Mouse (Mus musculus) CH12.LX (cell line): Measurements from ENCODE around the gene Creb5. TPM values are rescaled to one million over a fixed set of nuclear protein-coding genes. Genes with fewer than 3 reads are reported as not detected.

ENCODE experiments used
- DNase-seq: peaks from one replicate; pipeline ENCODE4 v3.0.0-alpha.2; 2013; ENCODE audit errors: extremely low read depth
- H3K27ac ChIP-seq: 2 replicates; pipeline ENCODE4 v1.5.1; 2012; ENCODE audit warnings: low read depth, mild to moderate bottlenecking, control low read depth, moderate library complexity; ENCODE audit not compliant: insufficient read depth
- H3K27me3 ChIP-seq: replicated peaks from 2 replicates; pipeline ENCODE3; 2012; ENCODE audit warnings: inconsistent platforms
- H3K36me3 ChIP-seq, 2 experiments: replicated peaks in 1 of 2; 2 replicates each; pipeline versions ENCODE3 to v1.6.1; 2012; ENCODE audit warnings: inconsistent platforms in 1 of 2, low read length in 1 of 2, mild to moderate bottlenecking in 1 of 2, mixed read lengths in 1 of 2, moderate library complexity in 1 of 2; ENCODE audit not compliant: control insufficient read depth in 1 of 2, insufficient read depth in 1 of 2
- H3K4me1 ChIP-seq, 2 experiments: 2 replicates each; pipeline ENCODE4 v1.6.1; 2012; ENCODE audit warnings: inconsistent platforms in 1 of 2, moderate library complexity in 1 of 2; ENCODE audit not compliant: insufficient read depth in 2 of 2, control insufficient read depth in 1 of 2
- H3K4me2 ChIP-seq: 2 replicates; pipeline ENCODE4 v1.6.1; 2012; ENCODE audit warnings: low read depth, mild to moderate bottlenecking, control low read depth; ENCODE audit not compliant: poor library complexity, insufficient read depth, severe bottlenecking
- H3K4me3 ChIP-seq, 3 experiments: fragments of 150-350 bp in 1 of 3; sonication (generic) in 1 of 3; replicated peaks in 1 of 3; 2 replicates each; pipeline versions ENCODE3 to v1.5.1; 2011 to 2012; ENCODE audit warnings: low read depth in 2 of 3, low read length in 2 of 3, mild to moderate bottlenecking in 2 of 3, moderate library complexity in 2 of 3, control low read depth in 1 of 3, improper control_type of control experiment in 1 of 3, inconsistent platforms in 1 of 3, mixed read lengths in 1 of 3; ENCODE audit not compliant: poor library complexity in 1 of 3
- H3K79me2 ChIP-seq: replicated peaks from 2 replicates; pipeline ENCODE4 v1.6.1; 2012; ENCODE audit warnings: mild to moderate bottlenecking, moderate library complexity; ENCODE audit not compliant: control insufficient read depth, poor library complexity, insufficient read depth, severe bottlenecking; ENCODE audit errors: extremely low read depth
- H3K9ac ChIP-seq: 2 replicates; pipeline ENCODE4 v1.6.1; 2012; ENCODE audit warnings: low read depth, mild to moderate bottlenecking, control low read depth, moderate library complexity; ENCODE audit not compliant: insufficient read depth
- H3K9me3 ChIP-seq: replicated peaks from 2 replicates; pipeline ENCODE3; 2012; ENCODE audit warnings: low read length, inconsistent platforms, mixed read lengths
- CTCF ChIP-seq, 2 experiments: IDR thresholded peaks in 1 of 2; conservative IDR thresholded peaks in 1 of 2; 2 replicates each; pipeline ENCODE4 v1.5.1; 2011 to 2012; ENCODE audit warnings: low read depth in 2 of 2, low read length in 2 of 2, improper control_type of control experiment in 1 of 2, inconsistent platforms in 1 of 2, mild to moderate bottlenecking in 1 of 2, moderate library complexity in 1 of 2
- E2F4 ChIP-seq: IDR thresholded peaks from 2 replicates; pipeline ENCODE4 v1.6.1; 2011; ENCODE audit warnings: low read depth, low read length, improper control_type of control experiment; ENCODE audit not compliant: insufficient replicate concordance
- EP300 ChIP-seq: IDR thresholded peaks from 2 replicates; pipeline ENCODE4 v1.6.1; 2011; ENCODE audit warnings: low read length, improper control_type of control experiment
- ETS1 ChIP-seq: conservative IDR thresholded peaks from 2 replicates; pipeline ENCODE4 v1.6.1; 2012; ENCODE audit warnings: low read depth, mild to moderate bottlenecking, inconsistent platforms, low read length, improper control_type of control experiment, moderate library complexity
- IRF4 ChIP-seq: IDR thresholded peaks from 2 replicates; pipeline ENCODE4 v1.6.1; 2014; ENCODE audit warnings: low read depth, mild to moderate bottlenecking, inconsistent platforms, low read length, improper control_type of control experiment
- JUN ChIP-seq: IDR thresholded peaks from 2 replicates; pipeline ENCODE4 v1.6.1; 2011; ENCODE audit warnings: low read depth, mild to moderate bottlenecking, low read length, improper control_type of control experiment, moderate library complexity; ENCODE audit not compliant: insufficient read depth
- JUND ChIP-seq: conservative IDR thresholded peaks from 2 replicates; pipeline ENCODE4 v1.6.1; 2011; ENCODE audit warnings: low read depth, low read length, improper control_type of control experiment
- MAX ChIP-seq: IDR thresholded peaks from 2 replicates; pipeline ENCODE4 v1.6.1; 2011; ENCODE audit warnings: low read length, improper control_type of control experiment
- MAZ ChIP-seq: IDR thresholded peaks from 2 replicates; pipeline ENCODE4 v1.6.1; 2012; ENCODE audit warnings: low read depth, mild to moderate bottlenecking, inconsistent platforms, low read length, improper control_type of control experiment, moderate library complexity
- MEF2A ChIP-seq: IDR thresholded peaks from 2 replicates; pipeline ENCODE4 v1.6.1; 2014; ENCODE audit warnings: low read depth, mild to moderate bottlenecking, inconsistent platforms, low read length, improper control_type of control experiment, borderline replicate concordance
- MXI1 ChIP-seq: IDR thresholded peaks from 2 replicates; pipeline ENCODE4 v1.6.1; 2011; ENCODE audit warnings: mild to moderate bottlenecking, low read depth, low read length, improper control_type of control experiment
- PAX5 ChIP-seq: IDR thresholded peaks from 2 replicates; pipeline ENCODE4 v1.6.1; 2012; ENCODE audit warnings: low read length, inconsistent platforms, mixed read lengths
- RAD21 ChIP-seq: IDR thresholded peaks from 2 replicates; pipeline ENCODE4 v1.6.1; 2011; ENCODE audit warnings: low read depth, mild to moderate bottlenecking, low read length, improper control_type of control experiment, moderate library complexity
- SMC3 ChIP-seq: IDR thresholded peaks from 2 replicates; pipeline ENCODE4 v1.6.1; 2011; ENCODE audit warnings: low read depth, low read length, improper control_type of control experiment
- TBP ChIP-seq: conservative IDR thresholded peaks from 2 replicates; pipeline ENCODE4 v1.6.1; 2011; ENCODE audit warnings: low read depth, low read length, improper control_type of control experiment
- ZKSCAN1 ChIP-seq: IDR thresholded peaks from 2 replicates; pipeline ENCODE4 v1.6.1; 2012; ENCODE audit warnings: low read depth, inconsistent platforms, low read length, improper control_type of control experiment, borderline replicate concordance
- dilution Hi-C: fragments of 300-500 bp; cut with MboI; formaldehyde crosslinking; loops from 2 replicates; pipeline ENCODE4 v1.14.3; 2020; ENCODE audit warnings: low sequenced_read_pairs; ENCODE audit not compliant: extremely low pct_unique_long_range_greater_than_20kb, extremely low pct_ligation_motif_present
- in situ Hi-C: fragments of 300-500 bp; cut with MboI; formaldehyde crosslinking; loops from 3 replicates; pipeline ENCODE4 v1.14.3; 2019; ENCODE audit warnings: low sequenced_read_pairs, low pct_ligation_motif_present, low pct_unique_long_range_greater_than_20kb, mixed read lengths
- polyA plus RNA-seq: library from polyadenylated mRNA; unstranded; fragments of >175 nt; gene quantifications from 2 replicates; pipeline ENCODE4 v1.2.1, GENCODE M21; 2012; ENCODE audit warnings: low read depth; ENCODE audit not compliant: insufficient read length
- total RNA-seq, 2 experiments: library from RNA; depleted of rRNA; stranded (reverse); fragments of 300-350 nt in 1 of 2; fragments of >200 nt in 1 of 2; gene quantifications; 2 replicates each; pipeline ENCODE4 v1.2.3; 2012 to 2014

Gene Creb5
- total and polyA plus RNA-seq, 3 experiments: 0.68 to 2.1 (median 0.86) TPM

GRCm38 (mm10) chr6:53290215-53290990, 3.3 kb downstream of the Creb5 start:
- Histone ChIP-seq H3K4me3 (peak overlapping the region in 1 of 3 experiments; percentile 72), H3K4me2 (peak overlapping the region; percentile 16; the same call in 1 of the 2 replicates), H3K9me3 (no peaks in the 10 kb centered on the region), H3K36me3 (no peaks in the 10 kb centered on the region), H3K79me2 (no peaks in the 10 kb centered on the region), H3K27me3 (peaks cover 25% of the 10 kb centered on the region), H3K27ac (no peak overlapping the region), H3K4me1 (peaks cover 11 to 56% of the 10 kb centered on the region in 2 experiments; a peak in 3 of 4 replicates), H3K9ac (no peak overlapping the region)
- no peak for DNase-seq
- in situ Hi-C loops (loop anchor here (25.0 kb wide), 2 partner anchors 222 to 422 kb away; no protein-coding TSS in a partner anchor), dilution Hi-C loops (no loop called here)
- 0 out of 2 replicates have a peak, but pooled peaks have one; percentile 35 for TF ChIP-seq MXI1
- peak; percentile 52; the same call in 1 of the 2 replicates for TF ChIP-seq ETS1
- TF ChIP-seq PAX5: no peak
- TF ChIP-seq EP300: peak; percentile 39; the same call in 1 of the 2 replicates
- peak; percentile 56; the same call in 1 of the 2 replicates for TF ChIP-seq IRF4
- 0 out of 2 replicates have a peak, but pooled peaks have one; percentile 36 for TF ChIP-seq JUN
- no peak for TF ChIP-seq TBP
- TF ChIP-seq JUND: peak; percentile 59
- no peak for TF ChIP-seq ZKSCAN1
- peak in 1 of 2 experiments; percentile 62; a peak in 2 of 4 replicates for TF ChIP-seq CTCF (conservative IDR thresholded peaks at IDR 0.05 in 1 of 2, IDR thresholded peaks at IDR 0.05 in 1 of 2; ENCODE audit: low read depth in 2 of 2, low read length in 2 of 2)
- TF ChIP-seq MAZ: peak; percentile 64; the same call in 1 of the 2 replicates
- TF ChIP-seq MAX: 0 out of 2 replicates have a peak, but pooled peaks have one; percentile 31
- peak; percentile 37 for TF ChIP-seq SMC3
- no peak for TF ChIP-seq MEF2A
- TF ChIP-seq RAD21: peak; percentile 46

- peak overlapping the region; percentile 57 for H3K4me2 ChIP-seq
- no peaks in the 10 kb centered on the region for H3K36me3 ChIP-seq
- no peak overlapping the region for H3K9ac ChIP-seq
- peaks cover 18% of the 10 kb centered on the region for H3K27me3 ChIP-seq
- in situ Hi-C loops (loop anchor here (25.0 kb wide), 2 partner anchors 219 to 419 kb away; no protein-coding TSS in a partner anchor), dilution Hi-C loops (no loop called here)
- no peak for DNase-seq
- peaks cover 11 to 48% of the 10 kb centered on the region in 2 experiments; a peak in 3 of 4 replicates for H3K4me1 ChIP-seq
- H3K79me2 ChIP-seq: no peaks in the 10 kb centered on the region
- no peak overlapping the region for H3K27ac ChIP-seq
- H3K9me3 ChIP-seq: no peaks in the 10 kb centered on the region
- H3K4me3 ChIP-seq: peak overlapping the region in 1 of 3 experiments; percentile 30
- TF ChIP-seq E2F4 (no peak), ETS1 (0 out of 2 replicates have a peak, but pooled peaks have one; percentile 22)
Observed at GRCm38 (mm10) chr6:53292931-53293330, 5.9 kb downstream of the Creb5 start.
